Mouse (Mus musculus): ENCODE measurements at regions not wholly inside any gene's neighbourhood (a gene's known extent, or its start where the extent isn't known, plus 50 kb on each side); places are given as distances from the start of the nearest gene placed in this dataset.

- Histone ChIP-seq H3K4me3 (replicated peaks; ENCODE audit: low read depth, low read length) (no peak overlapping the region), H3K9me3 (replicated peaks; ENCODE audit: low read length) (no peaks in the 10 kb centered on the region), H3K4me2 (ENCODE audit: low read length) (no peak overlapping the region), H3K27me3 (ENCODE audit: insufficient read depth, low read length) (no peaks in the 10 kb centered on the region), H3K4me1 (replicated peaks; ENCODE audit: insufficient read depth, low read length) (no peaks in the 10 kb centered on the region), H3K9ac (ENCODE audit: low read depth, low read length) (no peak overlapping the region), H3K27ac (no peak overlapping the region), H3K36me3 (ENCODE audit: insufficient read depth, low read length) (no peaks in the 10 kb centered on the region)
- DNase-seq (ENCODE audit: low spot score) (no peak), ATAC-seq (replicated peaks; ENCODE audit: low FRiP score, low read depth) (no peak)
- 65% methylated on average over 3 of the region's 3 CpGs for WGBS
- no peak for TF ChIP-seq CTCF (IDR thresholded peaks at IDR 0.05; ENCODE audit: low read depth)
Measured at GRCm38 (mm10) chr6:103318677-103319359, 191.6 kb upstream of the Chl1 start.

- Histone ChIP-seq H3K9me3 (replicated peaks; ENCODE audit: low read length) (no peaks in the 10 kb centered on the region), H3K9ac (ENCODE audit: low read depth, low read length) (no peak overlapping the region), H3K36me3 (ENCODE audit: insufficient read depth, low read length) (no peaks in the 10 kb centered on the region), H3K27ac (no peak overlapping the region), H3K4me2 (ENCODE audit: low read length) (no peak overlapping the region), H3K4me1 (replicated peaks; ENCODE audit: insufficient read depth, low read length) (no peaks in the 10 kb centered on the region), H3K4me3 (replicated peaks; ENCODE audit: low read depth, low read length) (no peak overlapping the region), H3K27me3 (ENCODE audit: insufficient read depth, low read length) (no peaks in the 10 kb centered on the region)
- ATAC-seq (replicated peaks; ENCODE audit: low FRiP score, low read depth) (no peak), DNase-seq (ENCODE audit: low spot score) (no peak)
- no peak for TF ChIP-seq CTCF (IDR thresholded peaks at IDR 0.05; ENCODE audit: low read depth)
- 70% methylated on average over 2 of the region's 2 CpGs for WGBS
Measured at GRCm38 (mm10) chr6:103319964-103320363, 190.4 kb upstream of the Chl1 start.

GRCm38 (mm10) chr6:103320550-103320949 is 189.8 kb upstream of the Chl1 start:
- ATAC-seq (replicated peaks; ENCODE audit: low FRiP score, low read depth) (no peak), DNase-seq (ENCODE audit: low spot score) (no peak)
- Histone ChIP-seq H3K9me3 (replicated peaks; ENCODE audit: low read length) (no peaks in the 10 kb centered on the region), H3K4me1 (replicated peaks; ENCODE audit: insufficient read depth, low read length) (no peaks in the 10 kb centered on the region), H3K36me3 (ENCODE audit: insufficient read depth, low read length) (no peaks in the 10 kb centered on the region), H3K9ac (ENCODE audit: low read depth, low read length) (no peak overlapping the region), H3K4me3 (replicated peaks; ENCODE audit: low read depth, low read length) (no peak overlapping the region), H3K27me3 (ENCODE audit: insufficient read depth, low read length) (no peaks in the 10 kb centered on the region), H3K27ac (no peak overlapping the region), H3K4me2 (ENCODE audit: low read length) (no peak overlapping the region)
- WGBS = 70% methylated on average over 4 of the region's 4 CpGs
- TF ChIP-seq CTCF (IDR thresholded peaks at IDR 0.05; ENCODE audit: low read depth) = no peak

- TF ChIP-seq CTCF (IDR thresholded peaks at IDR 0.05; ENCODE audit: low read depth) = no peak
- no peak overlapping the region for H3K4me3 ChIP-seq (replicated peaks; ENCODE audit: low read depth, low read length)
- no peak for DNase-seq (ENCODE audit: low spot score)
- no peaks in the 10 kb centered on the region for H3K9me3 ChIP-seq (replicated peaks; ENCODE audit: low read length)
- no peak overlapping the region for H3K4me2 ChIP-seq (ENCODE audit: low read length)
- H3K27ac ChIP-seq = no peak overlapping the region
- no peaks in the 10 kb centered on the region for H3K27me3 ChIP-seq (ENCODE audit: insufficient read depth, low read length)
- H3K4me1 ChIP-seq (replicated peaks; ENCODE audit: insufficient read depth, low read length) = no peaks in the 10 kb centered on the region
- 89% methylated on average over 2 of the region's 2 CpGs for WGBS
- H3K9ac ChIP-seq (ENCODE audit: low read depth, low read length) = no peak overlapping the region
- no peaks in the 10 kb centered on the region for H3K36me3 ChIP-seq (ENCODE audit: insufficient read depth, low read length)
- no peak for ATAC-seq (replicated peaks; ENCODE audit: low FRiP score, low read depth)
Measured at GRCm38 (mm10) chr6:103321058-103321457, 189.3 kb upstream of the Chl1 start.

- H3K27me3 ChIP-seq (ENCODE audit: insufficient read depth, low read length) = no peaks in the 10 kb centered on the region
- no peaks in the 10 kb centered on the region for H3K36me3 ChIP-seq (ENCODE audit: insufficient read depth, low read length)
- no peak overlapping the region for H3K9ac ChIP-seq (ENCODE audit: low read depth, low read length)
- no peak for TF ChIP-seq CTCF (IDR thresholded peaks at IDR 0.05; ENCODE audit: low read depth)
- DNase-seq (ENCODE audit: low spot score) (no peak), ATAC-seq (replicated peaks; ENCODE audit: low FRiP score, low read depth) (no peak)
- H3K4me1 ChIP-seq (replicated peaks; ENCODE audit: insufficient read depth, low read length) = no peaks in the 10 kb centered on the region
- no peak overlapping the region for H3K27ac ChIP-seq
- H3K4me2 ChIP-seq (ENCODE audit: low read length) = no peak overlapping the region
- no peak overlapping the region for H3K4me3 ChIP-seq (replicated peaks; ENCODE audit: low read depth, low read length)
- H3K9me3 ChIP-seq (replicated peaks; ENCODE audit: low read length) = no peaks in the 10 kb centered on the region
Measured at GRCm38 (mm10) chr6:103322442-103322841, 187.9 kb upstream of the Chl1 start.

GRCm38 (mm10) chr6:103335683-103336082 is 174.7 kb upstream of the Chl1 start:
- Histone ChIP-seq H3K27ac (no peak overlapping the region), H3K9ac (ENCODE audit: low read depth, low read length) (no peak overlapping the region), H3K36me3 (ENCODE audit: insufficient read depth, low read length) (no peaks in the 10 kb centered on the region), H3K9me3 (replicated peaks; ENCODE audit: low read length) (no peaks in the 10 kb centered on the region), H3K4me1 (replicated peaks; ENCODE audit: insufficient read depth, low read length) (no peaks in the 10 kb centered on the region), H3K27me3 (ENCODE audit: insufficient read depth, low read length) (no peaks in the 10 kb centered on the region), H3K4me2 (ENCODE audit: low read length) (no peak overlapping the region), H3K4me3 (replicated peaks; ENCODE audit: low read depth, low read length) (no peak overlapping the region)
- no peak for TF ChIP-seq CTCF (IDR thresholded peaks at IDR 0.05; ENCODE audit: low read depth)
- DNase-seq (ENCODE audit: low spot score) (no peak), ATAC-seq (replicated peaks; ENCODE audit: low FRiP score, low read depth) (no peak)
